8 mouse cellular contexts compared by ENCODE assay signal in the genomic region with DNA sequence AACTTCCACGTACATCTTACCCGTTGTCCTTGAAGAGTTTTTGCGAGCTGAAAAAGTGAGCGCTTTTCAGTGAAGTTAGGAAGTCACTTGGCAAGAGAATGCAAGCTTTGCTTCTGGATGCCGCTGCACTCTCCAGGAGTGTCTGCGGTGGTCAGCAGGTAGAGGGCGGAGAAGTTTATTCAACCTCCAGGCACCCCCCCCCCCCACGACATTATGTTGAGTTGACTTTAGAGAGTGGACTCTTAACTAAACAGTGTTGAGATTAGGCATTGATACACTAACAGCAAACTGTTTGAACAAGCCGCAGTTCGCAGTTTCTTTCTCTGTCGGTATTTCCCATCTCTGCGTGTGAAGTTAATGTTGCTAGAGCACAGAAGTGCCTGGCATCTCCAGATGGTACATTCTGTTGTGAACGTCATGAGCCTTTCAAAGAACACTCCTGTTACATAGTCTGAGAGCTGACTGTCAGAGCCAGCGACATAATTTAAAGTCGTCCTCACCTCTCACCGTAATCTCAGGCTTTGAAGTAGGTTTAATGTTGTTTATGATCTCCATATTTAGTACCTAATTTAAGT. TPM values are rescaled to one million over a fixed set of nuclear protein-coding genes. Genes with fewer than 3 reads are reported as not detected.
DNase-seq lines count a peak whose midpoint lies in the region; ATAC-seq and TF ChIP-seq lines count a peak whose summit lies in the region.

No protein-coding gene starts in this region.

- H3K9me3 ChIP-seq in embryonic facial prominence, embryonic 12.5 days = no peaks in the 10 kb centered on the region
- H3K9me3 ChIP-seq in intestine, postnatal 0 days (ENCODE audit: control insufficient read depth) = no peaks in the 10 kb centered on the region
- H3K9me3 ChIP-seq in lung, embryonic 15.5 days = no peaks in the 10 kb centered on the region

- no peaks in the 10 kb centered on the region for H3K27me3 ChIP-seq in embryonic facial prominence, embryonic 12.5 days
- no peaks in the 10 kb centered on the region for H3K27me3 ChIP-seq in intestine, postnatal 0 days (replicated peaks; ENCODE audit: control insufficient read depth, insufficient read depth, low read length)
- H3K27me3 ChIP-seq in lung, embryonic 15.5 days = no peaks in the 10 kb centered on the region

- H3K9ac ChIP-seq in embryonic facial prominence, embryonic 12.5 days = peak overlapping the region; percentile 96
- H3K9ac ChIP-seq in intestine, postnatal 0 days (ENCODE audit: low read depth, low read length) = peak overlapping the region; percentile 94
- H3K9ac ChIP-seq in lung, embryonic 15.5 days = peak overlapping the region; percentile 97

- peak; percentile 24; the same call in 1 of the 2 replicates for ATAC-seq in frontal cortex, adult (ENCODE audit: low TSS enrichment)
- ATAC-seq in embryonic facial prominence, embryonic 12.5 days (ENCODE audit: insufficient number of reproducible peaks, insufficient read depth, low FRiP score, low TSS enrichment) = no peak
- ATAC-seq in intestine, postnatal 0 days = no peak
- no peak for ATAC-seq in lung, embryonic 15.5 days (ENCODE audit: borderline replicate concordance, extremely low read depth, low FRiP score, low TSS enrichment)

- H3K36me3 ChIP-seq in embryonic facial prominence, embryonic 12.5 days = no peaks in the 10 kb centered on the region
- no peaks in the 10 kb centered on the region for H3K36me3 ChIP-seq in intestine, postnatal 0 days (ENCODE audit: control insufficient read depth, insufficient read depth)
- H3K36me3 ChIP-seq in lung, embryonic 15.5 days = no peaks in the 10 kb centered on the region

- 24% methylated on average over 16 of the region's 16 CpGs for WGBS in embryonic facial prominence, embryonic 12.5 days
- WGBS in intestine, postnatal 0 days = 7% methylated on average over 16 of the region's 16 CpGs
- 5% methylated on average over 16 of the region's 16 CpGs for WGBS in lung, embryonic 15.5 days

- no peak for TF ChIP-seq CTCF in intestine, postnatal 0 days (IDR thresholded peaks at IDR 0.05; ENCODE audit: low read depth)

- H3K4me3 ChIP-seq in embryonic facial prominence, embryonic 12.5 days = peak overlapping the region; percentile 95
- H3K4me3 ChIP-seq in intestine, postnatal 0 days (ENCODE audit: low read depth, low read length) = peak overlapping the region; percentile 98
- H3K4me3 ChIP-seq in lung, embryonic 15.5 days = peak overlapping the region; percentile 96

- H3K4me1 ChIP-seq in embryonic facial prominence, embryonic 12.5 days = peaks cover 4% of the 10 kb centered on the region; the same call in 1 of the 2 replicates
- peaks cover 9% of the 10 kb centered on the region; the same call in 1 of the 2 replicates for H3K4me1 ChIP-seq in intestine, postnatal 0 days (replicated peaks; ENCODE audit: control insufficient read depth, insufficient read depth, low read length)
- peaks cover 27% of the 10 kb centered on the region for H3K4me1 ChIP-seq in lung, embryonic 15.5 days

- no peak for DNase-seq in frontal cortex, postnatal 25 days (ENCODE audit: low spot score in 2 of 2)
- peak; percentile 46 for DNase-seq in A20 (ENCODE audit: low read depth, low spot score)
- DNase-seq in thymus, postnatal 0 days (ENCODE audit: low spot score) = peak; percentile 71
- no peak for DNase-seq in gastrocnemius, adult 18-20 months (ENCODE audit: low spot score)

- H3K27ac ChIP-seq in embryonic facial prominence, embryonic 12.5 days = no peak overlapping the region
- H3K27ac ChIP-seq in intestine, postnatal 0 days (ENCODE audit: low read depth, low read length) = no peak overlapping the region
- H3K27ac ChIP-seq in lung, embryonic 15.5 days = peak overlapping the region; percentile 96

- H3K4me2 ChIP-seq in embryonic facial prominence, embryonic 12.5 days (replicated peaks) = peak overlapping the region; percentile 86
- peak overlapping the region; percentile 100 for H3K4me2 ChIP-seq in intestine, postnatal 0 days (replicated peaks; ENCODE audit: low read depth)
- peak overlapping the region; percentile 90 for H3K4me2 ChIP-seq in lung, embryonic 15.5 days

RNA-seq across cellular contexts. Expression of gene Ubac2, which starts 0.9 kb away (rescaled TPM):
- 64.0 and 67.1 TPM in 2 replicates for polyA plus RNA-seq in embryonic facial prominence, embryonic 12.5 days (2016; fragmentation: Nextera tagmentation; extraction: Ambion mirVana)
- 39.2 and 39.9 TPM in 2 replicates for polyA plus RNA-seq in intestine, postnatal 0 days (2015; fragmentation: Nextera tagmentation; extraction: Ambion mirVana)
- 60.3 and 60.4 TPM in 2 replicates for polyA plus RNA-seq in lung, embryonic 15.5 days (2015; fragmentation: Nextera tagmentation; extraction: Ambion mirVana)
- 90.1 and 102 TPM in 2 replicates for polyA plus RNA-seq in thymus, postnatal 0 days (2015; fragmentation: Nextera tagmentation; extraction: Ambion mirVana)
- total RNA-seq in gastrocnemius, adult 18-20 months (2021) = 10 to 100 TPM; 25.5 to 32.9 TPM

RNA-seq across cellular contexts. Expression of gene Gpr18, which starts 36.2 kb away (rescaled TPM):
- polyA plus RNA-seq in embryonic facial prominence, embryonic 12.5 days (2016; fragmentation: Nextera tagmentation; extraction: Ambion mirVana) = 0.39 and 0.49 TPM in 2 replicates
- 0.10 and 0.13 TPM in 2 replicates for polyA plus RNA-seq in intestine, postnatal 0 days (2015; fragmentation: Nextera tagmentation; extraction: Ambion mirVana)
- 0.10 and 0.55 TPM in 2 replicates for polyA plus RNA-seq in lung, embryonic 15.5 days (2015; fragmentation: Nextera tagmentation; extraction: Ambion mirVana)
- polyA plus RNA-seq in thymus, postnatal 0 days (2015; fragmentation: Nextera tagmentation; extraction: Ambion mirVana) = 5.5 and 6.3 TPM in 2 replicates
- not detected for total RNA-seq in gastrocnemius, adult 18-20 months (2021)

Comparison
In these comparisons a context has a peak if more than half of its experiments do, and no peak if none do; other contexts are left out.
1. DNase-seq: peak in A20 (single experiment) and thymus, postnatal 0 days (single experiment); none in frontal cortex, postnatal 25 days (0 of 2) and gastrocnemius, adult 18-20 months (single experiment).
2. Peak in every context shown above with its lines, with median percentiles within 50 percentile points of each other: H3K4me2 ChIP-seq, H3K4me3 ChIP-seq and H3K9ac ChIP-seq.